Mouse (Mus musculus): Measurements from ENCODE around the gene Aurkaip1. TPM values are rescaled to one million over a fixed set of nuclear protein-coding genes. Genes with fewer than 3 reads are reported as not detected.
A peak's percentile ranks its signal among the peaks of the same experiment; 100 is the strongest.

Aurkaip1 gene
- polyA plus RNA-seq, 1 experiment from 2014 or later, result 127 TPM

GRCm38 (mm10) chr4:155812665-155813181 is 18.3 kb upstream of the Aurkaip1 start:
- H3K36me3 ChIP-seq (ENCODE audit: control insufficient read depth, insufficient read depth, low read length), result peaks cover 53% of the 10 kb centered on the region
- peak overlapping the region; percentile 99 for H3K9ac ChIP-seq (replicated peaks; ENCODE audit: low read depth, low read length)
- H3K4me3 ChIP-seq (ENCODE audit: low read depth, low read length), result peak overlapping the region; percentile 99
- no peaks in the 10 kb centered on the region for H3K27me3 ChIP-seq (ENCODE audit: control insufficient read depth, insufficient read depth, low read length)
- peaks cover 19% of the 10 kb centered on the region for H3K4me1 ChIP-seq (ENCODE audit: control insufficient read depth, insufficient read depth, low read length)
- no peaks in the 10 kb centered on the region for H3K9me3 ChIP-seq (ENCODE audit: control insufficient read depth, low read length)
- ATAC-seq (ENCODE audit: low read depth), result peak; percentile 49; the same call in 1 of the 2 replicates
- under 1% methylated on average over 46 of the region's 49 CpGs for WGBS
- H3K4me2 ChIP-seq (ENCODE audit: low read depth, low read length), result peak overlapping the region; percentile 96
- H3K27ac ChIP-seq (ENCODE audit: low read depth, low read length), result peak overlapping the region; percentile 89

- Histone ChIP-seq H3K36me3 (ENCODE audit: control insufficient read depth, insufficient read depth, low read length) (peaks cover 73% of the 10 kb centered on the region), H3K4me1 (ENCODE audit: control insufficient read depth, insufficient read depth, low read length) (peaks cover 13% of the 10 kb centered on the region), H3K27me3 (ENCODE audit: control insufficient read depth, insufficient read depth, low read length) (no peaks in the 10 kb centered on the region), H3K9me3 (ENCODE audit: control insufficient read depth, low read length) (no peaks in the 10 kb centered on the region), H3K4me2 (ENCODE audit: low read depth, low read length) (no peak overlapping the region), H3K27ac (ENCODE audit: low read depth, low read length) (no peak overlapping the region), H3K9ac (replicated peaks; ENCODE audit: low read depth, low read length) (no peak overlapping the region), H3K4me3 (ENCODE audit: low read depth, low read length) (no peak overlapping the region)
- 89% methylated on average over 4 of the region's 4 CpGs for WGBS
- ATAC-seq (ENCODE audit: low read depth), result no peak
Observed at GRCm38 (mm10) chr4:155817533-155817932, 13.5 kb upstream of the Aurkaip1 start.

GRCm38 (mm10) chr4:155821025-155821424 is 10.0 kb upstream of the Aurkaip1 start:
- no peak for ATAC-seq (ENCODE audit: low read depth)
- Histone ChIP-seq H3K27me3 (ENCODE audit: control insufficient read depth, insufficient read depth, low read length) (no peaks in the 10 kb centered on the region), H3K4me1 (ENCODE audit: control insufficient read depth, insufficient read depth, low read length) (no peaks in the 10 kb centered on the region), H3K36me3 (ENCODE audit: control insufficient read depth, insufficient read depth, low read length) (peaks cover 88% of the 10 kb centered on the region), H3K4me3 (ENCODE audit: low read depth, low read length) (no peak overlapping the region), H3K9ac (replicated peaks; ENCODE audit: low read depth, low read length) (no peak overlapping the region), H3K9me3 (ENCODE audit: control insufficient read depth, low read length) (no peaks in the 10 kb centered on the region), H3K4me2 (ENCODE audit: low read depth, low read length) (no peak overlapping the region), H3K27ac (ENCODE audit: low read depth, low read length) (no peak overlapping the region)
- 78% methylated on average over 7 of the region's 7 CpGs for WGBS

- no peak overlapping the region for H3K9ac ChIP-seq (replicated peaks; ENCODE audit: low read depth, low read length)
- WGBS, result 98% methylated on average over 16 of the region's 16 CpGs
- no peaks in the 10 kb centered on the region for H3K9me3 ChIP-seq (ENCODE audit: control insufficient read depth, low read length)
- H3K36me3 ChIP-seq (ENCODE audit: control insufficient read depth, insufficient read depth, low read length), result peaks cover 76% of the 10 kb centered on the region
- no peak overlapping the region for H3K27ac ChIP-seq (ENCODE audit: low read depth, low read length)
- no peaks in the 10 kb centered on the region for H3K27me3 ChIP-seq (ENCODE audit: control insufficient read depth, insufficient read depth, low read length)
- no peak overlapping the region for H3K4me2 ChIP-seq (ENCODE audit: low read depth, low read length)
- H3K4me3 ChIP-seq (ENCODE audit: low read depth, low read length), result no peak overlapping the region
- no peaks in the 10 kb centered on the region for H3K4me1 ChIP-seq (ENCODE audit: control insufficient read depth, insufficient read depth, low read length)
- ATAC-seq (ENCODE audit: low read depth), result no peak
Observed at GRCm38 (mm10) chr4:155823443-155823842, 7.6 kb upstream of the Aurkaip1 start.

- no peak overlapping the region for H3K27ac ChIP-seq (ENCODE audit: low read depth, low read length)
- ATAC-seq (ENCODE audit: low read depth), result no peak
- H3K27me3 ChIP-seq (ENCODE audit: control insufficient read depth, insufficient read depth, low read length), result no peaks in the 10 kb centered on the region
- WGBS, result 94% methylated on average over 4 of the region's 4 CpGs
- no peak overlapping the region for H3K4me3 ChIP-seq (ENCODE audit: low read depth, low read length)
- H3K4me1 ChIP-seq (ENCODE audit: control insufficient read depth, insufficient read depth, low read length), result peaks cover 16% of the 10 kb centered on the region
- no peak overlapping the region for H3K4me2 ChIP-seq (ENCODE audit: low read depth, low read length)
- H3K9me3 ChIP-seq (ENCODE audit: control insufficient read depth, low read length), result no peaks in the 10 kb centered on the region
- H3K36me3 ChIP-seq (ENCODE audit: control insufficient read depth, insufficient read depth, low read length), result peaks cover 21% of the 10 kb centered on the region
- no peak overlapping the region for H3K9ac ChIP-seq (replicated peaks; ENCODE audit: low read depth, low read length)
Observed at GRCm38 (mm10) chr4:155829866-155830265, 1.2 kb upstream of the Aurkaip1 start.

- no peaks in the 10 kb centered on the region for H3K27me3 ChIP-seq (ENCODE audit: control insufficient read depth, insufficient read depth, low read length)
- H3K4me3 ChIP-seq (ENCODE audit: low read depth, low read length), result peak overlapping the region; percentile 77; the same call in 1 of the 2 replicates
- peak overlapping the region; percentile 79 for H3K4me2 ChIP-seq (ENCODE audit: low read depth, low read length)
- peak overlapping the region; percentile 84; the same call in 1 of the 2 replicates for H3K27ac ChIP-seq (ENCODE audit: low read depth, low read length)
- no peak overlapping the region for H3K9ac ChIP-seq (replicated peaks; ENCODE audit: low read depth, low read length)
- 0 out of 2 replicates have a peak, but pooled peaks cover 13% of the 10 kb centered on the region for H3K36me3 ChIP-seq (ENCODE audit: control insufficient read depth, insufficient read depth, low read length)
- WGBS, result 56% methylated on average over 8 of the region's 8 CpGs
- no peak for ATAC-seq (ENCODE audit: low read depth)
- peaks cover 16% of the 10 kb centered on the region for H3K4me1 ChIP-seq (ENCODE audit: control insufficient read depth, insufficient read depth, low read length)
- H3K9me3 ChIP-seq (ENCODE audit: control insufficient read depth, low read length), result no peaks in the 10 kb centered on the region
Observed at GRCm38 (mm10) chr4:155830596-155830995, 476 bp upstream of the Aurkaip1 start.

- peak overlapping the region; percentile 77 for H3K4me3 ChIP-seq (ENCODE audit: low read depth, low read length)
- H3K9me3 ChIP-seq (ENCODE audit: control insufficient read depth, low read length), result no peaks in the 10 kb centered on the region
- H3K4me2 ChIP-seq (ENCODE audit: low read depth, low read length), result peak overlapping the region; percentile 79
- peak overlapping the region; percentile 84 for H3K27ac ChIP-seq (ENCODE audit: low read depth, low read length)
- H3K27me3 ChIP-seq (ENCODE audit: control insufficient read depth, insufficient read depth, low read length), result no peaks in the 10 kb centered on the region
- no peak; the same call in 1 of the 2 replicates for ATAC-seq (ENCODE audit: low read depth)
- WGBS, result 1% methylated on average over 25 of the region's 25 CpGs
- H3K9ac ChIP-seq (replicated peaks; ENCODE audit: low read depth, low read length), result peak overlapping the region; percentile 65
- peaks cover 16% of the 10 kb centered on the region for H3K4me1 ChIP-seq (ENCODE audit: control insufficient read depth, insufficient read depth, low read length)
- 0 out of 2 replicates have a peak, but pooled peaks cover 8% of the 10 kb centered on the region for H3K36me3 ChIP-seq (ENCODE audit: control insufficient read depth, insufficient read depth, low read length)
Observed at GRCm38 (mm10) chr4:155831831-155832230, 759 bp downstream of the Aurkaip1 start.

GRCm38 (mm10) chr4:155832321-155832720 is 1.2 kb downstream of the Aurkaip1 start:
- H3K27ac ChIP-seq (ENCODE audit: low read depth, low read length), result no peak overlapping the region
- 0 out of 2 replicates have a peak, but pooled peaks cover 7% of the 10 kb centered on the region for H3K36me3 ChIP-seq (ENCODE audit: control insufficient read depth, insufficient read depth, low read length)
- H3K4me3 ChIP-seq (ENCODE audit: low read depth, low read length), result peak overlapping the region; percentile 77
- no peaks in the 10 kb centered on the region for H3K9me3 ChIP-seq (ENCODE audit: control insufficient read depth, low read length)
- no peaks in the 10 kb centered on the region for H3K27me3 ChIP-seq (ENCODE audit: control insufficient read depth, insufficient read depth, low read length)
- ATAC-seq (ENCODE audit: low read depth), result no peak
- H3K4me2 ChIP-seq (ENCODE audit: low read depth, low read length), result peak overlapping the region; percentile 79
- peaks cover 16% of the 10 kb centered on the region for H3K4me1 ChIP-seq (ENCODE audit: control insufficient read depth, insufficient read depth, low read length)
- WGBS, result 52% methylated on average over 10 of the region's 10 CpGs
- peak overlapping the region; percentile 65 for H3K9ac ChIP-seq (replicated peaks; ENCODE audit: low read depth, low read length)

- Histone ChIP-seq H3K27ac (ENCODE audit: low read depth, low read length) (no peak overlapping the region), H3K4me2 (ENCODE audit: low read depth, low read length) (no peak overlapping the region), H3K27me3 (ENCODE audit: control insufficient read depth, insufficient read depth, low read length) (no peaks in the 10 kb centered on the region), H3K4me1 (ENCODE audit: control insufficient read depth, insufficient read depth, low read length) (peaks cover 16% of the 10 kb centered on the region), H3K9me3 (ENCODE audit: control insufficient read depth, low read length) (no peaks in the 10 kb centered on the region), H3K4me3 (ENCODE audit: low read depth, low read length) (no peak overlapping the region), H3K9ac (replicated peaks; ENCODE audit: low read depth, low read length) (no peak overlapping the region), H3K36me3 (ENCODE audit: control insufficient read depth, insufficient read depth, low read length) (0 out of 2 replicates have a peak, but pooled peaks cover 3% of the 10 kb centered on the region)
- no peak for ATAC-seq (ENCODE audit: low read depth)
- WGBS, result 88% methylated on average over 4 of the region's 4 CpGs
Observed at GRCm38 (mm10) chr4:155833234-155833633, 2.2 kb downstream of the Aurkaip1 start.
